Mouse (Mus musculus) bone marrow, adult 2 months (tissue): ENCODE results near the gene Cass4.

ENCODE experiments used
- CTCF ChIP-seq: fragments of 200-500 bp; IDR thresholded peaks from 2 replicates; pipeline ENCODE4 v1.5.1; 2011; ENCODE audit warnings: low read length, control low read depth; ENCODE audit not compliant: control insufficient read depth, insufficient read depth
- POLR2A ChIP-seq: fragments of 200-500 bp; IDR thresholded peaks from 2 replicates; pipeline ENCODE4 v1.6.1; 2011; ENCODE audit warnings: low read depth, mild to moderate bottlenecking, control low read depth, low read length, borderline replicate concordance; ENCODE audit not compliant: control insufficient read depth

- TF ChIP-seq POLR2A (no peak), CTCF (no peak)
These were observed 30.4 kb upstream of the Cass4 start for GRCm38 (mm10) chr2:172363176-172363575.
